Mouse (Mus musculus) hindbrain, embryonic 11.5 days (tissue): ENCODE measurements around the gene Gpx2. TPM values are rescaled to one million over a fixed set of nuclear protein-coding genes. Genes with fewer than 3 reads are reported as not detected.
A peak's percentile ranks its signal among the peaks of the same experiment; 100 is the strongest.
"Not testable (repeated sequence)": the region's sequence is repeated elsewhere in the genome, so short reads cannot be mapped to it uniquely, and the experiment has no call there.

Experiments
- ATAC-seq: fragments of 200-750 bp; cut with Nextera tagmentation; 2 replicates; pipeline ENCODE4 v1.8.0; 2017; ENCODE audit warnings: mild to moderate bottlenecking, moderate TSS enrichment, moderate library complexity; ENCODE audit not compliant: low FRiP score
- DNase-seq: peaks from one replicate; pipeline ENCODE4 v3.0.0-alpha.2; 2015; ENCODE audit warnings: low spot score
- H3K27ac ChIP-seq: fragments of 300-500 bp; sonication (generic); 2 replicates; pipeline ENCODE4 v1.5.1; 2014; ENCODE audit warnings: mild to moderate bottlenecking, low read depth, low read length
- H3K27me3 ChIP-seq: fragments of 300-500 bp; sonication (generic); 2 replicates; pipeline ENCODE4 v1.6.1; 2014; ENCODE audit warnings: mild to moderate bottlenecking, low read length, moderate library complexity, mixed read lengths; ENCODE audit not compliant: control insufficient read depth, insufficient read depth
- H3K36me3 ChIP-seq: fragments of 300-500 bp; sonication (generic); 2 replicates; pipeline ENCODE4 v1.6.1; 2014; ENCODE audit warnings: mild to moderate bottlenecking, low read length, moderate library complexity, mixed read lengths; ENCODE audit not compliant: control insufficient read depth, insufficient read depth
- H3K4me1 ChIP-seq: fragments of 300-500 bp; sonication (generic); replicated peaks from 2 replicates; pipeline ENCODE4 v1.6.1; 2014; ENCODE audit warnings: low read length, mixed read lengths; ENCODE audit not compliant: control insufficient read depth, insufficient read depth
- H3K4me2 ChIP-seq: fragments of 300-500 bp; sonication (generic); replicated peaks from 2 replicates; pipeline ENCODE4 v1.6.1; 2014; ENCODE audit warnings: mild to moderate bottlenecking, low read depth, low read length
- H3K4me3 ChIP-seq: fragments of 300-500 bp; sonication (generic); 2 replicates; pipeline ENCODE4 v1.5.1; 2014; ENCODE audit warnings: low read depth, low read length
- H3K9ac ChIP-seq: fragments of 300-500 bp; sonication (generic); 2 replicates; pipeline ENCODE4 v1.6.1; 2014; ENCODE audit warnings: low read depth, low read length
- H3K9me3 ChIP-seq: fragments of 300-500 bp; sonication (generic); 2 replicates; pipeline ENCODE4 v1.6.1; 2016; ENCODE audit warnings: low read length; ENCODE audit not compliant: control insufficient read depth
- WGBS: fragments of 180-500 bp; shearing (Covaris S2); extraction: QIAGEN DNeasy Blood & Tissue Kit; methylation state at CpG from one replicate; pipeline ENCODE4 v1.1.7; 2014; 5-methylcytosine and 5-hydroxymethylcytosine counted together
- polyA plus RNA-seq: library from polyadenylated mRNA; unstranded; fragments of >200 nt; fragmentation: Nextera tagmentation; extraction: Ambion mirVana; gene quantifications from 2 replicates; pipeline ENCODE4 v1.2.1, GENCODE M21; 2014

The Gpx2 gene
- polyA plus RNA-seq, 1 experiment from 2014 or later, result not detected

DNA sequence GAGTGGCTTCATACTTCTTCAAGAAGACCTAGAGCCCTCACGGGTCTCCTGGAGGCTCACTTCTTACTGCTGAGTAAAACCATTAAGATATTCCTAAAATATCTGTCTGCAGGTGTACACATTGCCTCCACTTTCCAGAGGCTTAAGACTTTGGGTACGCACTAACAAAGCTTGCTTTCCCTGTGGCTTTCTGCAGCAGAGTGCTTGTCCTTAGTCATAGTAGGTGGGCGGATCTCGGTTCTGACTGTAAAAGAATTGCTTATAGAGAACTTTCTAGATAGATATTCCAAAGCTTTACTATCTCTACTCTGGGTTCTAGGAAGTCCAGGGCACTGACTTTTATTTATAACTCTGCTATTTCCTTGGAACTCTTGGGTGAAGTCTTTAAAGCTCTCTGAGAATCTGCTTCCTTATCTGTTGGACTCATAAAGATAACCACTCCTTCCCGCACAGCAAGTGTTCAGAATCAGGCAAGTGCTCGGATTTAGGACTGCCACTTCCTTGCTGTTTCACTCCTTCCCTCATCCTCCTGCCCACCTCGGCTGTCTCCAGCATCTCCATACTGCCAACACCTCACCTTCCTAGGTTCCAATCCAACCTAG is 1.7 kb upstream of the Gpx2 start:
- H3K4me2 ChIP-seq, result no peak overlapping the region
- DNase-seq, result no peak
- H3K4me1 ChIP-seq, result no peaks in the 10 kb centered on the region
- ATAC-seq, result no peak
- no peaks in the 10 kb centered on the region for H3K36me3 ChIP-seq
- no peak overlapping the region for H3K9ac ChIP-seq
- no peak overlapping the region for H3K4me3 ChIP-seq
- WGBS, result 89% methylated on average over 7 of the region's 7 CpGs
- no peak overlapping the region for H3K27ac ChIP-seq
- H3K27me3 ChIP-seq, result no peaks in the 10 kb centered on the region
- H3K9me3 ChIP-seq, result no peaks in the 10 kb centered on the region

DNA sequence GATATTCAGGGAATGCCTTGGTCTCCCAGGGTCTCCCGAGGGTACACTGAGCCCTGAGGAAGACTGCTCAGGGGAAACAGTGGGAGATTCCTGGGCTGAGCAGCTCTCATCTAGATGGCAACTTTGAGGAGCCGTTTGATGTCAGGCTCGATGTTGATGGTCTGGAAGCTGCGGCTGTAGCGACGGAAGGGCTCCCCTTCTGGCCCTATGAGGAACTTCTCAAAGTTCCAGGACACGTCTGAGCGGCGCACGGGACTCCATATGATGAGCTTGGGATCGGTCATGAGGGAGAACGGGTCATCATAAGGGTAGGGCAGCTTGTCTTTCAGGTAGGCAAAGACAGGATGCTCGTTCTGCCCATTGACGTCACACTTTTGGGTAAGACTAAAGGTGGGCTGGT is 2.8 kb downstream of the Gpx2 start:
- 50% methylated on average over 14 of the region's 14 CpGs for WGBS
- H3K4me1 ChIP-seq, H3K4me3 ChIP-seq, ATAC-seq, H3K9me3 ChIP-seq, DNase-seq, H3K4me2 ChIP-seq, H3K27ac ChIP-seq, H3K27me3 ChIP-seq, H3K9ac ChIP-seq, H3K36me3 ChIP-seq: not testable (repeated sequence)

DNA sequence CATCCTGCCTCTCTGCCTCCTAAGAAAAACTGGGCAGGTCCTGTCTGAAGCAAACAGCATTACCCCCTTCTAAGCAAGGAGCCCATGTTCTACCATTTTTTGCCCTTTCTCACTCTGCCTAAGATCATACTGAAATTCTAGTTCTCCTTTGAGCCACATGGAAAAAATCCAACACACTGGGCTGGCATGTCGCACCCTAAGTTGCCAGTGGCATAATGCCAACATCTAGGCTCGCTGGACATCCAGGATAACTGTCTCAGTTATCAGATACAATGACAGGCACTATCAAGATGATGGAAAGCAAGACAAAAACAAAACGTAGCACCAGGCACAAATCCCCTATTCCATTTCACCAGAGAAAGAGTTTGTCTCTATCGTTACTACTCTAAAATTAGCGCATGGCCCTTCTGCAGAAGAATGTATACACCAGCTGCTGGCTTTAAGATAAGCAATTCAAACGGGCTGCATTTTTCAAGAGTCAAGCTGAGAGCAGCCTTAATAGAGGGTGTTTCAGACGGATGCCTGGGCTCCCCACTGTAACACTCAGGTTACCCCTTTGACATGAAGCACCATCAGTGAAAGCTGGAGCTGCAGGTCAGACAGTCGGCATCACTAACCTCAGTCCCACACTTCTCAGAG is 4.8 kb downstream of the Gpx2 start:
- Histone ChIP-seq H3K4me2 (no peak overlapping the region), H3K27ac (no peak overlapping the region), H3K9ac (no peak overlapping the region), H3K27me3 (no peaks in the 10 kb centered on the region), H3K4me1 (no peaks in the 10 kb centered on the region), H3K9me3 (no peaks in the 10 kb centered on the region), H3K36me3 (no peaks in the 10 kb centered on the region), H3K4me3 (no peak overlapping the region)
- 74% methylated on average over 8 of the region's 8 CpGs for WGBS
- DNase-seq, result no peak
- no peak for ATAC-seq

DNA sequence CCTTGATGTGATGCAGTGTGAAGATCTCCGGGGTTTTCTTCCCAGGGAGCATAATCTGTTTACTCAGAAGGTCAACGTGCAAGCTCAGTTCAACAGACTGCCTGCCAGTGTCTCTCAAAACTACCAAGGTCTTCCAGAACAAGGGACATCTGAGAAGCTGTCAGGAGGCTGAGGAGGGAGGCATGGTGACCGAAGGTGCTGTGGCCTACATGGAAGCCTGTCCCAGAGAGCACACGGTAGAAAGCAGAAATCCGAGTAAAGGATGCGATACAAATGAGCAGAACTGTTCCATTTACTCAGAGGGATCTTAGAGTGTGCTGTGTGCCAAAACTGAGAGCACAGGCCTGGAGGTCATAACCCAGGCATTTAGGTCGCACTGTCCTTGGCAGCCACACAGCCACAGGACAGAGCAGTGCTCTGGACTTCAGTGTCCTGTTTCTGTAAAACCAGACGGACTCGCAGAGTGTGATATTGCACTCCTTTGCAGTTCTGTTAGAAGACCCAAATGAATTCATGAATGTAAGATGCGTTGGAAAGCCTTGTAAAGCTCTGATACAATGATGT is 11.2 kb downstream of the Gpx2 start:
- Histone ChIP-seq H3K9me3 (no peaks in the 10 kb centered on the region), H3K9ac (no peak overlapping the region), H3K27me3 (no peaks in the 10 kb centered on the region), H3K4me1 (no peaks in the 10 kb centered on the region), H3K36me3 (no peaks in the 10 kb centered on the region), H3K4me2 (no peak overlapping the region), H3K27ac (no peak overlapping the region), H3K4me3 (no peak overlapping the region)
- 71% methylated on average over 10 of the region's 10 CpGs for WGBS
- ATAC-seq, result no peak
- no peak for DNase-seq

DNA sequence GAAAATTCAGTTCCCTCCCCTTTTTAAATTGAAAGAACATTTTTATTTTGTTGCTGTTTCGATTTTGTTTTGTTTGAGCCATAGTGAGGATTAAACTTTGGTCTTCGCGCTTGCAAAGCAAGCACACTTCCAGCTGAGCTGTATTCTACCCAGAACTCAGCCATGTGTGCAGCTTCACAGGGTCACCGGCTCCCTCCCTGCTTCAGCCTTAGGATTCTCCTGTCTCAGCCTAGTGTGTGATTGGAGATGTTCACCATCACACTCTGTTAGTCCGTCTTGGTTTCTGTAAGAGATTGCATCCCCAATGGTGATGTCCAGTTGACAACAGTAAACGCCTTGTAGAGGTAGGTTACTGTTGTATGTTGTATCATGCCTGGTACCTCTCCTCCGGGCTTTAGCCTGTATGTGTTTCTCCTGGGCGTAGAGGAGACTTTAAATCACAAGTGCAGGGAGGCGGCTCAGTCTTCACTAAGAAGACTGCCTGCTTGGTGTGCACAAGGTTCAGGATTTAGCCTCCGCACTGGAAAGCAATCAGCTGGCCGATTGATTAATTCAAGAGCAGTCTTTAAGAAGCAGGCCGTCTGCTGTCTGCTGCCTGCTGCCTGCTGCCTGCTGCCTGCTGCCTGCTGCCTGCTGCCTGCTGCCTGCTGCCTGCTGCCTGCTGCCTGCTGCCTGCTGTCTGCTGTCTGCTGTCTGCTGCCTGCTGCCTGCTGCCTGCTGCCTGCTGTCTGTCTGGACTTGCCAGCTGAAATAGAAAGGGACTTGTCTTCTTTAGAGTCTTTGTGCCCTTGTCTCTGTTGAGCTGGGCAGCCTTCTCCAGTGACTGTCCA is 14.5 kb downstream of the Gpx2 start:
- DNase-seq (peak; percentile 27), ATAC-seq (0 out of 2 replicates have a peak, but pooled peaks have one; percentile 54)
- no peak overlapping the region for H3K9ac ChIP-seq
- H3K4me1 ChIP-seq, result no peaks in the 10 kb centered on the region
- no peaks in the 10 kb centered on the region for H3K36me3 ChIP-seq
- H3K27me3 ChIP-seq, result no peaks in the 10 kb centered on the region
- peak overlapping the region; percentile 36; the same call in 1 of the 2 replicates for H3K27ac ChIP-seq
- H3K4me3 ChIP-seq, result no peak overlapping the region
- H3K9me3 ChIP-seq, result no peaks in the 10 kb centered on the region
- 75% methylated on average over 12 of the region's 12 CpGs for WGBS
- no peak overlapping the region for H3K4me2 ChIP-seq

DNA sequence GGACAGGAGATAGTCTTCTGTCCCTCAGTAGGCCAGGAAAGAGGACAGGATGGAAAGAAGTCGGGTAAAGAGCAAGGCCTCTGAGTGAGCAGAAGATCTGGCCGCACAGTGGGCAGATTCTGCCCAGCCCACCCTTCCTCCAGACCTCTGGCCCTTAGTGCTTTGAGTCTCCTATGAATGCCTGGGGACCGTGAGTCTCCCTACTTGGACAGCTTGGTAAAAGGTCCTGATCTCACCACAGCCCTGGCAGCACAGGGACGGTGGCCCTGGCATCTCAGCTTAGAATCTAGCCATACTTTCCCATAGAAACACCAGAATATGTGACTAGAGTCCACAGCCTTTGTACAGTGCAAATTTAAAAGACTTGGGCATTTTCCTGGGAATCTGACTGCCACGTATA is 15.4 kb downstream of the Gpx2 start:
- Histone ChIP-seq H3K27me3 (no peaks in the 10 kb centered on the region), H3K9ac (no peak overlapping the region), H3K4me1 (no peaks in the 10 kb centered on the region), H3K36me3 (no peaks in the 10 kb centered on the region), H3K4me3 (no peak overlapping the region), H3K4me2 (no peak overlapping the region), H3K9me3 (no peaks in the 10 kb centered on the region), H3K27ac (no peak overlapping the region)
- no peak for ATAC-seq
- no peak for DNase-seq
- WGBS, result 77% methylated on average over 5 of the region's 5 CpGs

DNA sequence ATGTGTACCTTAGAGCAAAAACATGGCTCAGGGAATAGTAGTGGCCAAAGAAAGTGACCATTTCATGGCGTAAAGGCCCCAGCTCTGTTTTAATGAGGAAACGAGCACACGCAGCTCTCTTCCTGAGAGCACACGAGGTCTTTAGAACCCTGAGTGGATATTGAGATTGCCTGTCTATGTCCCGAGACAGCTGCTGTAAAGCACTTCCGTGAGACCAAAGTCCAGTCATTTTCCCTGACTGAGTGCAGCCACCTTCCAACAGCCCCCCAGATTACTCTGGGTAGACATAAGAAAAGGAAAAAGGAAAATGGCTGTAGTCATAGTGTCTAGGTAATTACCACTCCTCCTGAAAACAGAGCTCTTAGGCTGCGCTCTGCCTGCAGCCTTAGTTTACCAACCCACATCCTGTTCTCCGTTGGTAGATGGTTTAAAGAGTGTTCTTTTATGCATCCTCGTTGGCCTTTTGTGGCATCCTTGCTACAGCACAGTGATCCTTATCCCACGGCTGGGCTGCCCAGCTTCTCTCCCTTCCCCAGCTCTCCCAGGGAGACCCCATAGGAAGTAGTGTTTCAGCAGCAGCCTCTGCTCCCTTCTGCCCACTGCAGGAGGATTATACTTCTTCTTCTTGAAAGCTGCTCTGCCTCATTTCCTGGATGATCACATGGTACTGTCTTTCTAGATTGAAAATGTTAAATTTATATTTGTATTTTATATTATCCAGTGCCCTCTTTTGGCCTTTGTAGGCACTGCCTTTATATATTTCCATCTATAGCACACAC is 16.9 kb downstream of the Gpx2 start:
- Histone ChIP-seq H3K4me2 (no peak overlapping the region), H3K4me3 (no peak overlapping the region), H3K27me3 (no peaks in the 10 kb centered on the region), H3K9me3 (no peaks in the 10 kb centered on the region), H3K27ac (no peak overlapping the region), H3K4me1 (no peaks in the 10 kb centered on the region), H3K9ac (no peak overlapping the region), H3K36me3 (no peaks in the 10 kb centered on the region)
- 87% methylated on average over 10 of the region's 10 CpGs for WGBS
- DNase-seq, result no peak
- ATAC-seq, result no peak

DNA sequence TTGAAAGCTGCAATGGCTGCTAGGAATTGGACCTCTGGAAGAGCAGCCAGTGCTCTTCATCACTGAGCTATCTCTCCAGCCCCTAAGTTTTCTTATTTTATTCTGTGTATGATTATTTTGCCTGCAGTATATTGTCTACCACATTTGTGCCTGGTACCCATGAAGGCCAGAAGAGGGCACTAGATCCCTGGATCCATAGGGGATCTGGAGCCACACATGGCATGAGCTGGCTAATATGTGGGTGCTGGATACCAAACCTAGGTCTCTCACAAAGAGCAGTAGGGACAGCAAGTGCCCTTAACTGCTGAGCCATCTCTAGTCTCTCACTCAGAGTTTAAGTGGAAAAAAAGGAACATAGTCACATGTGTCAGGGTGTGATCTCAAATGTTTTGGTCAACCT is 17.5 kb downstream of the Gpx2 start:
- DNase-seq, result no peak

More for the DNA sequence above, 17.5 kb downstream of the Gpx2 start:
- no peaks in the 10 kb centered on the region for H3K36me3 ChIP-seq
- no peak overlapping the region for H3K27ac ChIP-seq
- no peak for ATAC-seq
- H3K4me2 ChIP-seq, result no peak overlapping the region
- no peak overlapping the region for H3K4me3 ChIP-seq
- no peak overlapping the region for H3K9ac ChIP-seq
- H3K27me3 ChIP-seq, result no peaks in the 10 kb centered on the region
- H3K4me1 ChIP-seq, result no peaks in the 10 kb centered on the region
- no peaks in the 10 kb centered on the region for H3K9me3 ChIP-seq
